Mouse (Mus musculus): ENCODE results near the gene Wbp1l. TPM values are rescaled to one million over a fixed set of nuclear protein-coding genes. Genes with fewer than 3 reads are reported as not detected.

Wbp1l gene
- polyA plus RNA-seq, 1 experiment from 2014 or later: 40.4 TPM

DNA sequence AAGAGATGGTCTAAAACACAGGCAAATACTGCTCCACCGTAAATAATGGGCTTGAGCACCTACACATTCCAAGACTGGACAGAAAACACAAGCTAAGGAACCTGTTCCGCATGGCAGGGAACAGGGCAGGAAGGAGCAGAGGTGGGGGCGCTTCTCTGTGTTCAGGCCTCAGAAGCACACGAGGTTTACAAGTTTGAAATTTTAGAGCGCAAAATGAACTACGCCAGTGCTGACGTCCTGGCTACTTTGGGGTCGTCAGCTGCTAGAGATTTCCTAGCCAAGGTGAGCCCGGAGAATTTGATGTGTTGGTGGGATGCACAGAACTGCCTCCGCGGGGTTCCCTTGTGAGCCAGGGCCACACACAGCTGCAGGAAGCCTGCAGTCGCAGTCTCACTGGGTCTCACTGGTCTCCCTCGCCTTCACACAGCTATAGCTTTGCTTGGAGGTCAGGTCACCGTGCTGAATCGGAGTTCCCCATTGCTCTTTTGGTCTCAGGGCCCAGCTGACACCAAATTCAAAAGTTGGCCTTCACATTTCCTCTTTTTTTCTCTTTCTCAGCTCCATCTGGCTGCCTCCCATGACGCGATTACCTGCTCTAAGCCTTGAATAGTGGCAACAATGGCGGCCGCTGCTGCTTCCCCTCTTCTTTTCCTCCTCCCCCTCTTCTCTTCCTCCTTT is 99.1 kb downstream of the Wbp1l start:
- Histone ChIP-seq H3K27me3 (ENCODE audit: control insufficient read depth, insufficient read depth, low read length) (no peaks in the 10 kb centered on the region), H3K4me3 (ENCODE audit: low read depth, low read length) (no peak overlapping the region), H3K4me1 (ENCODE audit: control insufficient read depth, insufficient read depth, low read length) (no peaks in the 10 kb centered on the region), H3K4me2 (ENCODE audit: low read depth, severe bottlenecking) (no peak overlapping the region), H3K9me3 (ENCODE audit: control insufficient read depth, low read length) (no peaks in the 10 kb centered on the region), H3K36me3 (ENCODE audit: control insufficient read depth, insufficient read depth, low read length) (no peaks in the 10 kb centered on the region), H3K9ac (ENCODE audit: low read length) (no peak overlapping the region), H3K27ac (replicated peaks; ENCODE audit: low read depth, low read length) (no peak overlapping the region)
- DNase-seq (ENCODE audit: low spot score) (no peak), ATAC-seq (ENCODE audit: insufficient number of reproducible peaks, low FRiP score, low TSS enrichment, low read depth) (no peak)
- WGBS: 53% methylated on average over 19 of the region's 19 CpGs

DNA sequence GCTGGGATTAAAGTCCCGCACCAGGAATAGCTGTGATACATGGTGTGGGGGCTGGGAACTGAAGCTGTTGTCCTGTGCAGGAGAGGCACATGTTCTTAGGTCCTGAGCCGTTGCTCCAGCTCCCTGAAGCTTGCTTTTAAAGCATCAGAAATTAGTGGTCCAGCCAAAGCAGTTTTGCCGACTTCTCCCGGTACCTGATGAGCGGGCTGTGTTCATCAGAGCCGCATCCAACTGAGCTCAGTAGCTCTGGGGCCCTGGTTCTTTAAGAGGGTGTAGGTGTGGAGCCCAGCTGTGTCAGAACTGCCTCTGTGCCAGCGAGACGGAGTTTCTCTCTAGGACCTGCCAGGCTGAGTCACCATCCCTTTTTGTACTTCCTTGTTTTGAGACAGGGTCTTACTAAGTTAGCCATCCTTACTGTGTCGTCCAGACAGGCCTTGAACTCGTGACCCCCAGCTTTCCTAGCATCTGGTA is 100.2 kb downstream of the Wbp1l start:
- Histone ChIP-seq H3K9me3 (ENCODE audit: control insufficient read depth, low read length) (no peaks in the 10 kb centered on the region), H3K36me3 (ENCODE audit: control insufficient read depth, insufficient read depth, low read length) (no peaks in the 10 kb centered on the region), H3K4me1 (ENCODE audit: control insufficient read depth, insufficient read depth, low read length) (no peaks in the 10 kb centered on the region), H3K4me3 (ENCODE audit: low read depth, low read length) (no peak overlapping the region), H3K27ac (replicated peaks; ENCODE audit: low read depth, low read length) (no peak overlapping the region), H3K27me3 (ENCODE audit: control insufficient read depth, insufficient read depth, low read length) (no peaks in the 10 kb centered on the region), H3K4me2 (ENCODE audit: low read depth, severe bottlenecking) (no peak overlapping the region), H3K9ac (ENCODE audit: low read length) (no peak overlapping the region)
- 67% methylated on average over 10 of the region's 10 CpGs for WGBS
- ATAC-seq (ENCODE audit: insufficient number of reproducible peaks, low FRiP score, low TSS enrichment, low read depth) (no peak), DNase-seq (ENCODE audit: low spot score) (no peak)

DNA sequence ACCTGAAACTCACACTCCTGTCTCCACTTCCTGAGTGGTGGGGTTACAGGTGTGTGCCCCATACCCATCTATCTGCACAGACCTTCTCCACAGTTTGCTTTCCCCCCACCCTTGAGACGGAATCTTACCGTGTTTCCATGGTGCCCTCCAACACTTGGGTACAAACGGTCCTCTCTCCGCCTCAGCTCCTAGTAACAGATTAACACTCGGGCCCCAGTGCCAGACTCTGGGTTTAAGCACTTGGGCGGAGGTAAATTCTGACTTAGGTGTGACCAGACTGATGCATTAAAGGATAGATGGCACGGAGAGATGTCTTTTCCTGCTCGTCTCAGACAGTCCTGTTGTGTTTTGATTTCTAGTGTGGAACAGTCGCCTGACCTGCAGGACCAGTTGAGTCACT is 102.3 kb downstream of the Wbp1l start:
- DNase-seq (ENCODE audit: low spot score) (no peak), ATAC-seq (ENCODE audit: insufficient number of reproducible peaks, low FRiP score, low TSS enrichment, low read depth) (no peak)
- H3K36me3 ChIP-seq (ENCODE audit: control insufficient read depth, insufficient read depth, low read length): no peaks in the 10 kb centered on the region
- no peak overlapping the region for H3K4me2 ChIP-seq (ENCODE audit: low read depth, severe bottlenecking)
- H3K9ac ChIP-seq (ENCODE audit: low read length): no peak overlapping the region
- H3K27ac ChIP-seq (replicated peaks; ENCODE audit: low read depth, low read length): no peak overlapping the region
- no peaks in the 10 kb centered on the region for H3K27me3 ChIP-seq (ENCODE audit: control insufficient read depth, insufficient read depth, low read length)
- H3K4me1 ChIP-seq (ENCODE audit: control insufficient read depth, insufficient read depth, low read length): no peaks in the 10 kb centered on the region
- H3K9me3 ChIP-seq (ENCODE audit: control insufficient read depth, low read length): no peaks in the 10 kb centered on the region
- H3K4me3 ChIP-seq (ENCODE audit: low read depth, low read length): no peak overlapping the region
- WGBS: 85% methylated on average over 9 of the region's 9 CpGs

DNA sequence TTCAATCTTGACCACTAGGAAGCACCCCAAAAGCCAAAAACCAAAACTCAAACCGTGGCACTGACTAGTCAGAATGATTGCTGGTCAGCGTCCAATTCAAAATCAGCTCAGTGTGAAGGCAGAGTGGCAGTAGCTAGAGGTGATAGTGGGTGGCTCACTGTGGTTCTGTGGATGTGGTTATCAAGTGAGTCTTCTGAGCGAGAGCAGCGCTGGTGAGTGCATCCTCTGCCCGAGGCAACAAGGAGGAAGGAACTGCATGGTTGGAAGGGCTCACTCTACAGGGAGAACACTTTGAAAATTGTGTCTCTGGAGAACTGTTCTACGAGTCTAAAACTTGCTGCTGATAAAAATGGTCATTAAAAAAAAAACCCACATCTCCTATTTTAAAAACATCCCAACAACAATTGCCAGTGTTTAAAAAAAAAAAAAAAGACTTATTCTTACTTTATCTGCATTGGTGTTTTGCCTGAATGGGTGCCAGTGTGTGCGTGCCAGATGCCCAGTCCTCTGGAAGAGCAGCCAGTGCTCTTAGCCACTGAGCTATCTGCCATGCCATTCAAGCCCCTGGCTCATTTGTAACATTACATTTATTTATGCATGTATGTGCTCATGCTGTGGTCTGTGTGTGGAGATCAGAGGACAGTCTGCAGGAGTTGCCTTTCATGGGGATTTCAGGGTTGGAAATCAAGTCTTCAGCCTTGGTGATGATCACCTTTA is 107.1 kb downstream of the Wbp1l start:
- no peaks in the 10 kb centered on the region for H3K27me3 ChIP-seq (ENCODE audit: control insufficient read depth, insufficient read depth, low read length)
- H3K4me1 ChIP-seq (ENCODE audit: control insufficient read depth, insufficient read depth, low read length): peaks cover 9% of the 10 kb centered on the region; the same call in 1 of the 2 replicates
- H3K27ac ChIP-seq (replicated peaks; ENCODE audit: low read depth, low read length): no peak overlapping the region
- no peaks in the 10 kb centered on the region for H3K36me3 ChIP-seq (ENCODE audit: control insufficient read depth, insufficient read depth, low read length)
- H3K4me3 ChIP-seq (ENCODE audit: low read depth, low read length): no peak overlapping the region
- H3K9ac ChIP-seq (ENCODE audit: low read length): no peak overlapping the region
- no peak overlapping the region for H3K4me2 ChIP-seq (ENCODE audit: low read depth, severe bottlenecking)
- H3K9me3 ChIP-seq (ENCODE audit: control insufficient read depth, low read length): no peaks in the 10 kb centered on the region
- ATAC-seq (ENCODE audit: insufficient number of reproducible peaks, low FRiP score, low TSS enrichment, low read depth) (no peak), DNase-seq (ENCODE audit: low spot score) (no peak)
- 66% methylated on average over 7 of the region's 7 CpGs for WGBS

DNA sequence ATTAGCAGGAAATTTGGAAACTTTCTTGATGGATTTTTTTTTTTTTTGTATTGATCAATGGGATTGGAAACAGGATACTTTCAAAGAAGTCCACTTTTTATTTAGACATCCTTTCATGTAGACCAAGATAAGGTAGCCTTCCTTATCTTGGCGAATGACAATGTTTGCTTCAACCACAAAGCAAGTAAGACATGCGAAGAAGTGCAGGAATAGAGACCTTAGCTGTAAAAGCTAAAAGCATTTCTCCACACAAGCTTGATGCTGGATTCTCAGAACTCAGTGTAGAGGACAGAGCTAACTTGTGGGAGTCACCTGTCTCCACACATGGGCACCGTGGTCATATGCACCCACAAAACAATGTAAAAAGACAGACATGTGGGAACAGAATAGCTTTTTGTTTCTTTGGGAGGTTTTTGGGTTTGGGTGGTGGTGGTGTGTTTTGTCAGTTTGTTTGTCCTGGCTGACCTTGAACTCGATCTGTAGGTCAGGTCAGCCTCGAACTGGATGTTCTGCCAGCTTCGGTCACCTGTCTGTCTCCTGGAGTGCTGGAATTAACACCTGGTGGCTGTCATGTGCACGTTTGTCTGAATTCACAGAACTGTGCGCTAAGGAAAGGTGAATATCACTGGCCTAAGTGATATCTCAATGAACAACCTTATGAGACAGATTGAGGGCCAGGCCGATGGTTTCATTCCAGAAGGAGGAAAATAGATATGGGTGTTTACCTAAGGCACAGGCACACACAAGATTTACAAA is 107.8 kb downstream of the Wbp1l start:
- no peaks in the 10 kb centered on the region for H3K27me3 ChIP-seq (ENCODE audit: control insufficient read depth, insufficient read depth, low read length)
- no peaks in the 10 kb centered on the region for H3K36me3 ChIP-seq (ENCODE audit: control insufficient read depth, insufficient read depth, low read length)
- no peak for ATAC-seq (ENCODE audit: insufficient number of reproducible peaks, low FRiP score, low TSS enrichment, low read depth)
- peak overlapping the region; percentile 45 for H3K4me3 ChIP-seq (ENCODE audit: low read depth, low read length)
- H3K9ac ChIP-seq (ENCODE audit: low read length): no peak overlapping the region
- no peak for DNase-seq (ENCODE audit: low spot score)
- H3K4me1 ChIP-seq (ENCODE audit: control insufficient read depth, insufficient read depth, low read length): peaks cover 9% of the 10 kb centered on the region; the same call in 1 of the 2 replicates
- peak overlapping the region; percentile 48; the same call in 1 of the 2 replicates for H3K4me2 ChIP-seq (ENCODE audit: low read depth, severe bottlenecking)
- H3K27ac ChIP-seq (replicated peaks; ENCODE audit: low read depth, low read length): no peak overlapping the region
- no peaks in the 10 kb centered on the region for H3K9me3 ChIP-seq (ENCODE audit: control insufficient read depth, low read length)
- 81% methylated on average over 9 of the region's 9 CpGs for WGBS

Other genes starting within 250 kb of the Wbp1l start
- 1.2 and 1.8 TPM in 2 replicates for gene 2310034G01Rik, start 248.8 kb upstream of the Wbp1l start, polyA plus RNA-seq (2014; fragmentation: Nextera tagmentation; extraction: Ambion mirVana)
- gene Actr1a, start 203.3 kb upstream of the Wbp1l start, polyA plus RNA-seq (2014; fragmentation: Nextera tagmentation; extraction: Ambion mirVana): 147 and 158 TPM in 2 replicates
- 45.3 and 46.8 TPM in 2 replicates for gene Sufu, start 202.2 kb upstream of the Wbp1l start, polyA plus RNA-seq (2014; fragmentation: Nextera tagmentation; extraction: Ambion mirVana)
- gene Trim8, start 97.4 kb upstream of the Wbp1l start, polyA plus RNA-seq (2014; fragmentation: Nextera tagmentation; extraction: Ambion mirVana): 16.7 and 18.0 TPM in 2 replicates
- gene Arl3, start 25.9 kb upstream of the Wbp1l start, polyA plus RNA-seq (2014; fragmentation: Nextera tagmentation; extraction: Ambion mirVana): 128 and 133 TPM in 2 replicates
- gene Sfxn2, start 25.7 kb upstream of the Wbp1l start, polyA plus RNA-seq (2014; fragmentation: Nextera tagmentation; extraction: Ambion mirVana): 15.2 and 15.6 TPM in 2 replicates
- not detected in 2 replicates for gene Cyp17a1, start 74.1 kb downstream of the Wbp1l start, polyA plus RNA-seq (2014; fragmentation: Nextera tagmentation; extraction: Ambion mirVana)
- gene Borcs7, start 90.8 kb downstream of the Wbp1l start, polyA plus RNA-seq (2014; fragmentation: Nextera tagmentation; extraction: Ambion mirVana): 11.8 and 14.6 TPM in 2 replicates
- 34.2 and 37.3 TPM in 2 replicates for gene As3mt, start 108.4 kb downstream of the Wbp1l start, polyA plus RNA-seq (2014; fragmentation: Nextera tagmentation; extraction: Ambion mirVana)
- gene Cnnm2, start 162.5 kb downstream of the Wbp1l start, polyA plus RNA-seq (2014; fragmentation: Nextera tagmentation; extraction: Ambion mirVana): 2.4 and 2.5 TPM in 2 replicates

All from limb, embryonic 11.5 days (tissue).